Mouse (Mus musculus): ENCODE measurements around the gene Mlxip. TPM values are rescaled to one million over a fixed set of nuclear protein-coding genes. Genes with fewer than 3 reads are reported as not detected.
A peak's percentile ranks its signal among the peaks of the same experiment; 100 is the strongest.

Mlxip gene
- polyA plus RNA-seq, 1 experiment from 2014 or later: 17.8 TPM

DNA sequence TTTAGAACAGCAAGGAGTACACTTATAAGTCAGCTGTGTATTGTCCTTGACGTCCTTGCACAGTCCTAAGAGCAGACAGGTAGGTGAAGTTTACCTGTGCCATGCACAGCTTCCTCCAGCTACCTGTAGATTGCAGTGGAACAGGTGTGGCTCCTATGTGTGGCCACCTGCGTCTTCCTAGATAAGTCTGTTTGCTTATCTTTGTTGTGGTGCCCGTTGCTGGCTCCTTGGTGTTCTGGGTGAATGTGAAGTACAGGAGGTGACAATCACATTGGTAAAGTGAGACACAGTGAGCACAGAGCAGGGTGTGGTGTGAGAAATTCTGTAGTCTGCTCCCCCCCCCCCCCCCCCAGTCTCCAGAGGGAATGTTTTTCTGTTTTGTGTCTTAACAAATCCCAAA lies 21.6 kb downstream of the Mlxip start:
- Histone ChIP-seq H3K4me3 (ENCODE audit: low read depth, low read length) (no peak overlapping the region), H3K4me2 (replicated peaks; ENCODE audit: low read depth) (0 out of 2 replicates have a peak overlapping the region, but pooled peaks have one; percentile 6), H3K27ac (ENCODE audit: low read depth, low read length) (peak overlapping the region; percentile 66), H3K9me3 (ENCODE audit: control insufficient read depth) (no peaks in the 10 kb centered on the region), H3K9ac (ENCODE audit: low read depth, low read length) (no peak overlapping the region; the same call in 1 of the 2 replicates), H3K27me3 (replicated peaks; ENCODE audit: control insufficient read depth, insufficient read depth, low read length) (no peaks in the 10 kb centered on the region), H3K4me1 (replicated peaks; ENCODE audit: control insufficient read depth, insufficient read depth, low read length) (peaks cover 9% of the 10 kb centered on the region; the same call in 1 of the 2 replicates), H3K36me3 (ENCODE audit: control insufficient read depth, insufficient read depth) (no peaks in the 10 kb centered on the region)
- peak; percentile 90 for ATAC-seq
- TF ChIP-seq CTCF (IDR thresholded peaks at IDR 0.05; ENCODE audit: low read depth): no peak
- WGBS: 45% methylated on average over 3 of the region's 3 CpGs

- TF ChIP-seq CTCF (IDR thresholded peaks at IDR 0.05; ENCODE audit: low read depth): no peak
- H3K9me3 ChIP-seq (ENCODE audit: control insufficient read depth): no peaks in the 10 kb centered on the region
- H3K27ac ChIP-seq (ENCODE audit: low read depth, low read length): peak overlapping the region; percentile 66
- no peak overlapping the region for H3K4me2 ChIP-seq (replicated peaks; ENCODE audit: low read depth)
- no peaks in the 10 kb centered on the region for H3K36me3 ChIP-seq (ENCODE audit: control insufficient read depth, insufficient read depth)
- ATAC-seq: peak; percentile 37; the same call in 1 of the 2 replicates
- no peaks in the 10 kb centered on the region for H3K27me3 ChIP-seq (replicated peaks; ENCODE audit: control insufficient read depth, insufficient read depth, low read length)
- peaks cover 9% of the 10 kb centered on the region; the same call in 1 of the 2 replicates for H3K4me1 ChIP-seq (replicated peaks; ENCODE audit: control insufficient read depth, insufficient read depth, low read length)
- H3K9ac ChIP-seq (ENCODE audit: low read depth, low read length): no peak overlapping the region
- WGBS: 53% methylated on average over 8 of the region's 8 CpGs
- no peak overlapping the region for H3K4me3 ChIP-seq (ENCODE audit: low read depth, low read length)
Measured at GRCm38 (mm10) chr5:123416566-123417518, 22.2 kb downstream of the Mlxip start.

- ATAC-seq: no peak
- WGBS: 59% methylated on average over 2 of the region's 2 CpGs
Measured at GRCm38 (mm10) chr5:123423885-123424284, 29.3 kb downstream of the Mlxip start.

DNA sequence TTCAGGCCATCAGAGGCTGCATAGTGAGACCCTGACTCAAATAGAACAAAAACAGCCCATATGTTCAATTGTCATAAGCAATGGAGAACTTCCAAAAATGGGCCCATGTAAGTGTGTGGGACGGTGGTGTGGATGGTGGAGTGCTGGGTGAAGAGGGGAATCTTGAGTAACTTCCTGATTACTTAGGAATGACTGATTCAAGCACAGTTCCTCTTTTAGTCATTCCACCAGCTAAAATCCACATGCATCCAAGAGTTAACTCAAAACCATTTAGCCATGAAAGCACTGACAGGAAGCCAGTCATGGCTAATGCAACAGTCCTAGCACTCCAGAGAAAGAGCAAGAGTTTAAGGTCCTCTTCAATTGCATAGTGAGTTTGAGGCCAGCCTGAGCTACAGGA lies 33.0 kb downstream of the Mlxip start:
- H3K27me3 ChIP-seq (replicated peaks; ENCODE audit: control insufficient read depth, insufficient read depth, low read length): no peaks in the 10 kb centered on the region
- no peaks in the 10 kb centered on the region; the same call in 1 of the 2 replicates for H3K4me1 ChIP-seq (replicated peaks; ENCODE audit: control insufficient read depth, insufficient read depth, low read length)
- ATAC-seq: no peak
- no peak for TF ChIP-seq CTCF (IDR thresholded peaks at IDR 0.05; ENCODE audit: low read depth)
- peaks cover 6% of the 10 kb centered on the region; the same call in 1 of the 2 replicates for H3K36me3 ChIP-seq (ENCODE audit: control insufficient read depth, insufficient read depth)
- H3K9ac ChIP-seq (ENCODE audit: low read depth, low read length): no peak overlapping the region
- H3K4me3 ChIP-seq (ENCODE audit: low read depth, low read length): no peak overlapping the region
- H3K4me2 ChIP-seq (replicated peaks; ENCODE audit: low read depth): no peak overlapping the region
- H3K27ac ChIP-seq (ENCODE audit: low read depth, low read length): no peak overlapping the region
- WGBS: 96% methylated on average over 1 of the region's 1 CpGs
- H3K9me3 ChIP-seq (ENCODE audit: control insufficient read depth): no peaks in the 10 kb centered on the region

More at GRCm38 (mm10) chr5:123423885-123424284, 29.3 kb downstream of the Mlxip start:
- H3K4me2 ChIP-seq (replicated peaks; ENCODE audit: low read depth): no peak overlapping the region
- no peak overlapping the region for H3K27ac ChIP-seq (ENCODE audit: low read depth, low read length)
- no peak overlapping the region for H3K4me3 ChIP-seq (ENCODE audit: low read depth, low read length)
- H3K9me3 ChIP-seq (ENCODE audit: control insufficient read depth): no peaks in the 10 kb centered on the region
- TF ChIP-seq CTCF (IDR thresholded peaks at IDR 0.05; ENCODE audit: low read depth): no peak
- peaks cover 6% of the 10 kb centered on the region; the same call in 1 of the 2 replicates for H3K36me3 ChIP-seq (ENCODE audit: control insufficient read depth, insufficient read depth)
- H3K4me1 ChIP-seq (replicated peaks; ENCODE audit: control insufficient read depth, insufficient read depth, low read length): no peaks in the 10 kb centered on the region
- no peaks in the 10 kb centered on the region for H3K27me3 ChIP-seq (replicated peaks; ENCODE audit: control insufficient read depth, insufficient read depth, low read length)
- no peak overlapping the region for H3K9ac ChIP-seq (ENCODE audit: low read depth, low read length)

- no peak overlapping the region for H3K4me3 ChIP-seq (ENCODE audit: low read depth, low read length)
- no peaks in the 10 kb centered on the region for H3K9me3 ChIP-seq (ENCODE audit: control insufficient read depth)
- no peaks in the 10 kb centered on the region for H3K27me3 ChIP-seq (replicated peaks; ENCODE audit: control insufficient read depth, insufficient read depth, low read length)
- H3K4me1 ChIP-seq (replicated peaks; ENCODE audit: control insufficient read depth, insufficient read depth, low read length): peaks cover 3% of the 10 kb centered on the region; the same call in 1 of the 2 replicates
- H3K9ac ChIP-seq (ENCODE audit: low read depth, low read length): no peak overlapping the region
- WGBS: 66% methylated on average over 13 of the region's 13 CpGs
- H3K36me3 ChIP-seq (ENCODE audit: control insufficient read depth, insufficient read depth): peaks cover 3% of the 10 kb centered on the region; the same call in 1 of the 2 replicates
- TF ChIP-seq CTCF (IDR thresholded peaks at IDR 0.05; ENCODE audit: low read depth): no peak
- peak overlapping the region; percentile 35; the same call in 1 of the 2 replicates for H3K27ac ChIP-seq (ENCODE audit: low read depth, low read length)
- ATAC-seq: no peak
- H3K4me2 ChIP-seq (replicated peaks; ENCODE audit: low read depth): no peak overlapping the region
Measured at GRCm38 (mm10) chr5:123431524-123432304, 37.1 kb downstream of the Mlxip start.

All from intestine, postnatal 0 days (tissue).